Mouse (Mus musculus): ENCODE results near the gene Fam83e. TPM values are rescaled to one million over a fixed set of nuclear protein-coding genes. Genes with fewer than 3 reads are reported as not detected.

Gene Fam83e
- polyA plus RNA-seq, 1 experiment from 2014 or later = 0.28 TPM

GRCm38 (mm10) chr7:45741308-45741707, 20.3 kb downstream of the Fam83e start:
- H3K27ac ChIP-seq = no peak overlapping the region
- 87% methylated on average over 12 of the region's 12 CpGs for WGBS
- 0 out of 2 replicates have a peak, but pooled peaks cover 6% of the 10 kb centered on the region for H3K4me1 ChIP-seq (replicated peaks; ENCODE audit: insufficient read depth, low read length)
- TF ChIP-seq CTCF (IDR thresholded peaks at IDR 0.05; ENCODE audit: low read depth) = no peak
- ATAC-seq (replicated peaks; ENCODE audit: low FRiP score, low read depth) (no peak), DNase-seq (ENCODE audit: low spot score) (no peak)
- no peak overlapping the region for H3K4me3 ChIP-seq (replicated peaks; ENCODE audit: low read depth, low read length)
- no peaks in the 10 kb centered on the region for H3K36me3 ChIP-seq (ENCODE audit: insufficient read depth, low read length)
- H3K4me2 ChIP-seq (ENCODE audit: low read length) = no peak overlapping the region
- no peak overlapping the region for H3K9ac ChIP-seq (ENCODE audit: low read depth, low read length)
- H3K27me3 ChIP-seq (ENCODE audit: insufficient read depth, low read length) = no peaks in the 10 kb centered on the region
- H3K9me3 ChIP-seq (replicated peaks; ENCODE audit: low read length) = no peaks in the 10 kb centered on the region

DNA sequence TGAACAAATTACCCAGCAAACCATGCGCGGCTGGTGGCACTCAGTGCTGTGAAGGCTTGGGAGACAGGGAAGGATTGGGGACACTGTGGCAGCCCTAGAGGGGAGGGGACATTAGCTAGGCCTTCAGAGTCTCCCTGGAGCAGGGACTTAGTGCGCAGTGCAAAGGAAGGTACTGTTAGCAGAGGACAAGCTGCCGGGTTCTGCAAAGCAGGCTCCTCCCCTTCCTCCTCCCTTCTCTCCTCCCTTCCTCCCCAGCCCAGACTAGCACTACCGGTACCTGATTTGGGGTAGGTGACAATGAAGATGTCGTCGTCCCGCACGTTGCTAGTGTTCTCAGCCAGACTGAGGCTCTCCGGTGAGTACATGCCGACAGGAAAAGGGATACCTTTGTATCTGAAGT, 20.8 kb downstream of the Fam83e start:
- H3K27ac ChIP-seq = no peak overlapping the region
- no peaks in the 10 kb centered on the region for H3K27me3 ChIP-seq (ENCODE audit: insufficient read depth, low read length)
- DNase-seq (ENCODE audit: low spot score) = no peak
- no peaks in the 10 kb centered on the region for H3K36me3 ChIP-seq (ENCODE audit: insufficient read depth, low read length)
- WGBS = 38% methylated on average over 11 of the region's 11 CpGs
- no peak for ATAC-seq (replicated peaks; ENCODE audit: low FRiP score, low read depth)
- H3K9me3 ChIP-seq (replicated peaks; ENCODE audit: low read length) = no peaks in the 10 kb centered on the region
- H3K4me2 ChIP-seq (ENCODE audit: low read length) = peak overlapping the region; percentile 38
- TF ChIP-seq CTCF (IDR thresholded peaks at IDR 0.05; ENCODE audit: low read depth) = no peak
- no peak overlapping the region for H3K9ac ChIP-seq (ENCODE audit: low read depth, low read length)
- H3K4me1 ChIP-seq (replicated peaks; ENCODE audit: insufficient read depth, low read length) = 0 out of 2 replicates have a peak, but pooled peaks cover 6% of the 10 kb centered on the region
- H3K4me3 ChIP-seq (replicated peaks; ENCODE audit: low read depth, low read length) = peak overlapping the region; percentile 20

GRCm38 (mm10) chr7:45742338-45742737, 21.3 kb downstream of the Fam83e start:
- DNase-seq (ENCODE audit: low spot score) = no peak
- 0 out of 2 replicates have a peak, but pooled peaks cover 6% of the 10 kb centered on the region for H3K4me1 ChIP-seq (replicated peaks; ENCODE audit: insufficient read depth, low read length)
- H3K27me3 ChIP-seq (ENCODE audit: insufficient read depth, low read length) = no peaks in the 10 kb centered on the region
- no peak overlapping the region for H3K9ac ChIP-seq (ENCODE audit: low read depth, low read length)
- 0 out of 2 replicates have a peak, but pooled peaks have one; percentile 14 for ATAC-seq (replicated peaks; ENCODE audit: low FRiP score, low read depth)
- H3K4me3 ChIP-seq (replicated peaks; ENCODE audit: low read depth, low read length) = peak overlapping the region; percentile 20
- no peaks in the 10 kb centered on the region for H3K9me3 ChIP-seq (replicated peaks; ENCODE audit: low read length)
- peak overlapping the region; percentile 38 for H3K4me2 ChIP-seq (ENCODE audit: low read length)
- TF ChIP-seq CTCF (IDR thresholded peaks at IDR 0.05; ENCODE audit: low read depth) = peak; percentile 55
- WGBS = 42% methylated on average over 19 of the region's 19 CpGs
- no peaks in the 10 kb centered on the region for H3K36me3 ChIP-seq (ENCODE audit: insufficient read depth, low read length)
- H3K27ac ChIP-seq = no peak overlapping the region

- no peak overlapping the region for H3K27ac ChIP-seq
- peak; percentile 83 for ATAC-seq (replicated peaks; ENCODE audit: low FRiP score, low read depth)
- H3K9me3 ChIP-seq (replicated peaks; ENCODE audit: low read length) = no peaks in the 10 kb centered on the region
- DNase-seq (ENCODE audit: low spot score) = peak; percentile 94
- H3K4me3 ChIP-seq (replicated peaks; ENCODE audit: low read depth, low read length) = no peak overlapping the region
- H3K4me2 ChIP-seq (ENCODE audit: low read length) = no peak overlapping the region
- H3K36me3 ChIP-seq (ENCODE audit: insufficient read depth, low read length) = no peaks in the 10 kb centered on the region
- H3K4me1 ChIP-seq (replicated peaks; ENCODE audit: insufficient read depth, low read length) = 0 out of 2 replicates have a peak, but pooled peaks cover 6% of the 10 kb centered on the region
- H3K27me3 ChIP-seq (ENCODE audit: insufficient read depth, low read length) = no peaks in the 10 kb centered on the region
- H3K9ac ChIP-seq (ENCODE audit: low read depth, low read length) = no peak overlapping the region
- no peak for TF ChIP-seq CTCF (IDR thresholded peaks at IDR 0.05; ENCODE audit: low read depth)
- WGBS = 33% methylated on average over 2 of the region's 2 CpGs
Measured at GRCm38 (mm10) chr7:45744387-45744786, 23.4 kb downstream of the Fam83e start.

- Histone ChIP-seq H3K4me3 (replicated peaks; ENCODE audit: low read depth, low read length) (no peak overlapping the region), H3K27ac (no peak overlapping the region), H3K9ac (ENCODE audit: low read depth, low read length) (no peak overlapping the region), H3K27me3 (ENCODE audit: insufficient read depth, low read length) (no peaks in the 10 kb centered on the region), H3K4me1 (replicated peaks; ENCODE audit: insufficient read depth, low read length) (0 out of 2 replicates have a peak, but pooled peaks cover 6% of the 10 kb centered on the region), H3K36me3 (ENCODE audit: insufficient read depth, low read length) (no peaks in the 10 kb centered on the region), H3K9me3 (replicated peaks; ENCODE audit: low read length) (no peaks in the 10 kb centered on the region), H3K4me2 (ENCODE audit: low read length) (no peak overlapping the region)
- TF ChIP-seq CTCF (IDR thresholded peaks at IDR 0.05; ENCODE audit: low read depth) = peak; percentile 60
- WGBS = 65% methylated on average over 6 of the region's 6 CpGs
- ATAC-seq (replicated peaks; ENCODE audit: low FRiP score, low read depth) (no peak), DNase-seq (ENCODE audit: low spot score) (no peak)
Measured at GRCm38 (mm10) chr7:45746518-45746917, 25.5 kb downstream of the Fam83e start.

DNA sequence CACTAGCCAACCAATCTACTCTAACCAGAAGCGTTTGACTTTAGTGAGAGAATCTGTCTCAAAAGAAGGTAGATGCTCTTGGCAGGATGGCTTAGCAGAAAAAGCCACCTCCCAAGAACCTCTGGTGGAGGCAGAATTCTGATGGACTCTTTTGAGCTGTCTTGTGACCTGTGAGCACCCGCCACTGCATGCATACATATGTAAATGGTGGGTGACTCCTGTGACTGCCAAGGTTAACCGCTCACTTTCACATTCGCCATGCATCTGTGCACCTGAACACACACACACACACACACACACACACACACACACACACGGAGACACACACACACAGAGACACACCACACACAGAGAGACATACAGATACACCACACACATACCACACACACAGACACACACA, 26.4 kb downstream of the Fam83e start:
- H3K4me1 ChIP-seq (replicated peaks; ENCODE audit: insufficient read depth, low read length) = no peaks in the 10 kb centered on the region
- TF ChIP-seq CTCF (IDR thresholded peaks at IDR 0.05; ENCODE audit: low read depth) = no peak
- DNase-seq (ENCODE audit: low spot score) (no peak), ATAC-seq (replicated peaks; ENCODE audit: low FRiP score, low read depth) (no peak)
- H3K9ac ChIP-seq (ENCODE audit: low read depth, low read length) = no peak overlapping the region
- WGBS = 83% methylated on average over 5 of the region's 5 CpGs
- H3K27me3 ChIP-seq (ENCODE audit: insufficient read depth, low read length) = no peaks in the 10 kb centered on the region
- no peak overlapping the region for H3K4me2 ChIP-seq (ENCODE audit: low read length)
- H3K36me3 ChIP-seq (ENCODE audit: insufficient read depth, low read length) = no peaks in the 10 kb centered on the region
- H3K27ac ChIP-seq = no peak overlapping the region
- no peak overlapping the region for H3K4me3 ChIP-seq (replicated peaks; ENCODE audit: low read depth, low read length)
- H3K9me3 ChIP-seq (replicated peaks; ENCODE audit: low read length) = no peaks in the 10 kb centered on the region

DNA sequence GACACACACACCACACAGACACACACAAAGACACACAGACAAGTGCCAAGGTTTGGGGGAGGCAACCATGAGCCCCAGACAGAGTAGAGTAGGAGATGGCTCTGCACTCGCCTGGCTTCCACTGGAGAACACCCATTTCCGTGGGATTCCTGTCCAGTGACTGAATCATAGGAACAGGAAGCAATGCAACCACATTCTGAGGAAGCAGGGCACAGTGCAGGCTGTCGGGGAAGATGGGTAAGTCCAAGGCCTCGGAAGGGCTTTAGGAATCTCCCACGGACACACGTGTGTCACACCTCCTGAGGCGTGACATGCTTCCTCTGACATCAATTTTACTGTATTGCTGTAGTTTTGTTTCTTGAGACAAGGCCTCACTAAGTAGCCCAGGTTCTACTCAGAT, 27.1 kb downstream of the Fam83e start:
- TF ChIP-seq CTCF (IDR thresholded peaks at IDR 0.05; ENCODE audit: low read depth) = no peak
- Histone ChIP-seq H3K36me3 (ENCODE audit: insufficient read depth, low read length) (no peaks in the 10 kb centered on the region), H3K9me3 (replicated peaks; ENCODE audit: low read length) (no peaks in the 10 kb centered on the region), H3K27me3 (ENCODE audit: insufficient read depth, low read length) (no peaks in the 10 kb centered on the region), H3K4me1 (replicated peaks; ENCODE audit: insufficient read depth, low read length) (no peaks in the 10 kb centered on the region), H3K4me2 (ENCODE audit: low read length) (no peak overlapping the region), H3K4me3 (replicated peaks; ENCODE audit: low read depth, low read length) (no peak overlapping the region), H3K27ac (no peak overlapping the region), H3K9ac (ENCODE audit: low read depth, low read length) (no peak overlapping the region)
- no peak for DNase-seq (ENCODE audit: low spot score)
- 59% methylated on average over 7 of the region's 7 CpGs for WGBS
- no peak for ATAC-seq (replicated peaks; ENCODE audit: low FRiP score, low read depth)

All from kidney, postnatal 0 days (tissue).